Mouse (Mus musculus): ENCODE measurements around the gene Gm43518.

DNA sequence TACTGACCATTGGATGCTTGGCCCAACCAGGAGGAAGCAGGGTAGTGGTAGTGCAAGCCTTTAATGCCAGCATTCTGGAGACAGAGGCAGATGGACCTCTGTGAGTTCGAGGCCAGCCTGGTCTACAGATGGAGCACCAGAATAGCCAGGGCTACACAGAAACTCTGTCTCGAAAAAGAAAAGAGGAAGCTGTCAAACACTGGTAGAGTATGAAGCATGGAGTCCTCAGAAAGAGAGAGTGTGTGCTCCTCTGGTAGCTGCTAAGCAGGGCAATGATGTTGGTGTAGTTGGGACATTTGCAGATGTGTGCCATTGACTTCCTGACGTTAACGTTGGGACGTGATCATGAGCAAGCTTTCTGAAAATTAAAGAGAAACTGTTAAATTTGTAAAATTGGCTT is 11.3 kb downstream of the Gm43518 start:
- TF ChIP-seq CTCF (conservative IDR thresholded peaks at IDR 0.05; ENCODE audit: insufficient read depth, insufficient read length, low read depth, low read length) (no peak), POLR2A (IDR thresholded peaks at IDR 0.05; ENCODE audit: low read depth, low read length) (no peak)

All from kidney, adult 2 months (tissue).